Mouse (Mus musculus) Muller cell, postnatal 12 days (primary cell): ENCODE results near the gene Ackr1.

Experiments used
- DNase-seq: peaks from one replicate; pipeline ENCODE4 v3.0.0-alpha.2; 2015; ENCODE audit errors: inconsistent ontology term

Gene Ackr1

GRCm38 (mm10) chr1:173333312-173334253 is at the start of gene Ackr1:
TSS of gene Ackr1 (minus strand) at chr1:173333750.
- DNase-seq: no peak

- DNase-seq: no peak
Observed at GRCm38 (mm10) chr1:173381436-173381835, 47.9 kb upstream of the Ackr1 start.

GRCm38 (mm10) chr1:173377380-173378112 is 44.0 kb upstream of the Ackr1 start:
- DNase-seq: peak; percentile 44

- no peak for DNase-seq
Observed at GRCm38 (mm10) chr1:173374020-173374419, 40.5 kb upstream of the Ackr1 start.

- no peak for DNase-seq
Observed at GRCm38 (mm10) chr1:173371586-173371985, 38.0 kb upstream of the Ackr1 start.

GRCm38 (mm10) chr1:173370456-173370855 is 36.9 kb upstream of the Ackr1 start:
- DNase-seq: no peak

- no peak for DNase-seq
Observed at GRCm38 (mm10) chr1:173369611-173370010, 36.1 kb upstream of the Ackr1 start.

- DNase-seq: peak; percentile 70
Observed at GRCm38 (mm10) chr1:173367356-173368046, 34.0 kb upstream of the Ackr1 start, which contains the start of gene Cadm3. TSS of gene Cadm3 (minus strand) at chr1:173367695.

- DNase-seq: no peak
Observed at GRCm38 (mm10) chr1:173366701-173367355, 33.3 kb upstream of the Ackr1 start.

- no peak for DNase-seq
Observed at GRCm38 (mm10) chr1:173365970-173366409, 32.4 kb upstream of the Ackr1 start.

- peak; percentile 33 for DNase-seq
Observed at GRCm38 (mm10) chr1:173364125-173364800, 30.7 kb upstream of the Ackr1 start.

- DNase-seq: no peak
Observed at GRCm38 (mm10) chr1:173363436-173363835, 29.9 kb upstream of the Ackr1 start.

GRCm38 (mm10) chr1:173361651-173362050 is 28.1 kb upstream of the Ackr1 start:
- peak; percentile 26 for DNase-seq

GRCm38 (mm10) chr1:173359590-173360290 is 26.2 kb upstream of the Ackr1 start:
- DNase-seq: no peak

GRCm38 (mm10) chr1:173357799-173358198 is 24.2 kb upstream of the Ackr1 start:
- DNase-seq: no peak

- DNase-seq: no peak
Observed at GRCm38 (mm10) chr1:173356699-173357098, 23.1 kb upstream of the Ackr1 start.

- no peak for DNase-seq
Observed at GRCm38 (mm10) chr1:173355107-173355846, 21.7 kb upstream of the Ackr1 start.

GRCm38 (mm10) chr1:173350372-173350957 is 16.9 kb upstream of the Ackr1 start, which contains the start of gene Aim2:
TSS of gene Aim2 (plus strand) at chr1:173350879.
- DNase-seq: no peak

GRCm38 (mm10) chr1:173349946-173350345 is 16.4 kb upstream of the Ackr1 start:
- DNase-seq: peak; percentile 66
